Mouse (Mus musculus): ENCODE data around the gene Mmp13.
"Not testable (repeated sequence)": the region's sequence is repeated elsewhere in the genome, so short reads cannot be mapped to it uniquely, and the experiment has no call there.

The Mmp13 gene

GRCm38 (mm10) chr9:7272214-7272613 is at the start of gene Mmp13:
Mmp13 (plus strand) TSS chr9:7272514.
- in situ Hi-C loops (cut with MseI, MboI) = no loop called here

- in situ Hi-C loops (cut with MseI, MboI) = no loop called here
Measured at GRCm38 (mm10) chr9:7238619-7239018, 33.7 kb upstream of the Mmp13 start.

GRCm38 (mm10) chr9:7239967-7240366 is 32.3 kb upstream of the Mmp13 start:
- in situ Hi-C loops (cut with MseI, MboI) = no loop called here

- in situ Hi-C loops (cut with MseI, MboI) = no loop called here
Measured at GRCm38 (mm10) chr9:7252797-7253654, 19.3 kb upstream of the Mmp13 start.

GRCm38 (mm10) chr9:7261667-7262066 is 10.6 kb upstream of the Mmp13 start:
- in situ Hi-C loops (cut with MseI, MboI) = no loop called here

- in situ Hi-C loops (cut with MseI, MboI) = no loop called here
Measured at GRCm38 (mm10) chr9:7270071-7270470, 2.2 kb upstream of the Mmp13 start.

- in situ Hi-C loops (cut with MseI, MboI) = no loop called here
Measured at GRCm38 (mm10) chr9:7282565-7283302, 10.4 kb downstream of the Mmp13 start.

GRCm38 (mm10) chr9:7283303-7283684 is 11.0 kb downstream of the Mmp13 start:
- in situ Hi-C loops (cut with MseI, MboI) = not testable (repeated sequence)

GRCm38 (mm10) chr9:7289501-7289900 is 17.2 kb downstream of the Mmp13 start:
- in situ Hi-C loops (cut with MseI, MboI) = no loop called here

GRCm38 (mm10) chr9:7289901-7290300 is 17.6 kb downstream of the Mmp13 start:
- in situ Hi-C loops (cut with MseI, MboI) = no loop called here

- in situ Hi-C loops (cut with MseI, MboI) = no loop called here
Measured at GRCm38 (mm10) chr9:7292132-7292531, 19.8 kb downstream of the Mmp13 start.

- in situ Hi-C loops (cut with MseI, MboI) = no loop called here
Measured at GRCm38 (mm10) chr9:7331847-7332246, 59.5 kb downstream of the Mmp13 start.
